Mouse (Mus musculus) thymus, postnatal 14 days (tissue): ENCODE data around the gene Zfp954.
"Not testable (repeated sequence)": the region's sequence is repeated elsewhere in the genome, so short reads cannot be mapped to it uniquely, and the experiment has no call there.

Experiments
- DNase-seq: peaks from one replicate; pipeline ENCODE4 v3.0.0; 2021

Zfp954 gene

DNA sequence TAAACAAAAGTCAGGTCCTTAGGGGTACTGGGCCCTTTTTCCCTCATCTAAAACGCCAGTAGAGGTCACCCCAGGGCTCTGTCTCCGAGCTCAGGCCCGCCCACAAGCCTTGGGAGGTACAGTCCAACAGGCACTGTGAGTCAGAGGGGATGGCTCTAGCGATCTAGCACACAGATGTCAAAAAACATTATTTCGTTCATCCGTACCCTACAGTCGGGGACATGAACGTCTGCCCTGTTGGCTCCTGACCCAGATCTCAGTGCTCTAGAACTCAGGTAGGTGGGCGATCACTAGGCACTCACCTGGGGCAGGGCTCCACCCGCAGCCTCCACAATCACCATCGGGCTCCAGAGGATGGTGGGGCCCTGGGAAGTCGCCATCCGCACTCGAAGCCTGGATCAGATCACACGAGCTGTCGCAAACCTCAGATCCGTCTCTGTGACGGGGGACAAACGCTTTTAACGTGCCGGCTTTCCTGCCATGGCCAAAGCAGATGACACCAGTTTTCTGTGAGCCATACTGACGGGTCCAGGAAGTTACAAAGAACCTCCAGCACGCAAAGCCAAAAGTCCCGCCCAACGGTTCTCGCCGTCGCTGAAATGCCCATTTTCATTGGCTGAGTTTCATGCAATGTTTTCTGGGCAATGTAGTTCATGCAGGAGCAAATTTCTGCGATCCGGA, at the start of gene Zfp954:
Gene Zfp954 (minus strand): TSS at position 568 of the 681 bp plus-strand sequence.
- DNase-seq = peak; percentile 84

- DNase-seq = no peak
Observed at GRCm38 (mm10) chr7:7145991-7146608, 24.8 kb upstream of the Zfp954 start.

DNA sequence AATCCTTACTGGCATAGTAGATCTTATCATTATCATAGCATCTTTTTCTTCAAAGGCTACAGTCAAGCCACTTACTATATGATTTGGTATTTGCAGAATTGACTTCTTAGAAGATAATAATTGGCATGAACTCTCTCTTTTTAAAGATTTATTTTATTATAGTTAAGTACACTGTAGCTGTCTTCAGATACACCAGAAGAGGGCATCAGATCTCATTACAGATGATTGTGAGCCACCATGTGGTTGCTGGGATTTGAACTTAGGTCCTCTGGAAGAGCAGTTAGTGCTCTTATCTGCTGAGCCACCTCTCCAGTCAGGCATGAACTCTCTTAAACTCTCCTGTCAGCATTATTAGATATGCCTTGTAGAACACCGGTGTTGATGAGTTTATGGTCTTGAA, 22.9 kb upstream of the Zfp954 start:
- DNase-seq = no peak

DNA sequence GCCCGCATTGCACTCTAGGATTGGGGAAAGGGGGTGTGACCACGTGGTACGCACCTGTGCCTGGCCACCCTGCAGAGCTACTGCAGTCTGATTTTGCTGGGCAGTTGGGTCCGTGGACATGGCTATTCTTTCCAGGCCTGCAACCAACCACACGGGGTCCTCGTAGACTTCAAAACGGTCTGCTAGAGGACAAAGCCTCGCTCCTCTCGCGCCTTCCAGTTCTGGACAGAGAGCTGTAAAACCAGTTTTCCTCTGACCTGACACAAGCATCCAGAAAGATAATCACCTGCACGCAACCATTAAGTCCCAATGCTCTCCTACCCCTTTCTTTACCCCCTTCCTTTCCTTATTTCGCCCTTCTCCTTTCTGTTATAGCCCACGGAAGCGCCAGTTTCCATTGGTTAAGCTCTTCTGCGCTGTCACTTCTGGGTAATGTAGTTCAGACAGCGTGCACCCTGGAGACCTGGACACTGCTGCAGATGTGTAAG, 15.1 kb upstream of the Zfp954 start, which contains the start of gene Zfp773:
Gene Zfp773 (minus strand): TSS at position 377 of the 488 bp plus-strand sequence.
- DNase-seq = peak; percentile 40

GRCm38 (mm10) chr7:7132751-7133150, 11.5 kb upstream of the Zfp954 start:
- no peak for DNase-seq

- not testable (repeated sequence) for DNase-seq
Observed at GRCm38 (mm10) chr7:7130491-7131124, 9.3 kb upstream of the Zfp954 start.

GRCm38 (mm10) chr7:7121602-7121980, 303 bp upstream of the Zfp954 start:
- no peak for DNase-seq

DNA sequence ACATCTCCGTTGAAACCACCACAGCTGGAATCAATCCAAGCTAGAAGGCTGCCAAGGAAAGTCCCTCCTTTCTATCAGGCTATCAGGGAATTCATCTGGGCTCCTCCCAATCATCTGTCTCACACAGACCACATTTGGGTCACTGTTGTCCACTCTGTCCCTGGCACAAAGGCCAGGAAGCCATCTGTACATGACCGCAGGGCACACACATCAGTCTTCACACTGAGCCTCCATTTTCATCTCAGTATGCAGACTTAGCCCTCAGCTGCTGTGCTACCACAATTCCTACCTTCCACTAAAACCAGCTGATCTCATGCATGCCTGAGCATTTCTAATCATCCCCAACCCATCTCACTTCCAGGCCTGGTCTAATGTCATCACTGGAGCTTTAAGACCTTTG, 2.8 kb downstream of the Zfp954 start:
- no peak for DNase-seq

- DNase-seq = no peak
Observed at GRCm38 (mm10) chr7:7108501-7108900, 12.8 kb downstream of the Zfp954 start.
